In genomic region chr3:55011681-55012080, GRCm38 (mm10) we compare ENCODE assay signal across 16 mouse cellular contexts. TPM values are rescaled to one million over a fixed set of nuclear protein-coding genes. Genes with fewer than 3 reads are reported as not detected.
DNase-seq lines count a peak whose midpoint lies in the region; ATAC-seq lines count a peak whose summit lies in the region.
"Had no signal": no experiment of that assay in that cellular context is flagged by ENCODE, and none has a peak within 500 bp of the region (broad histone marks: within the 10 kb centered on the region; RNA-seq: fewer than 3 reads in every experiment).

No protein-coding gene starts in this region.

- H3K36me3 ChIP-seq in heart, embryonic 12.5 days = no peaks in the 10 kb centered on the region
- H3K36me3 ChIP-seq: heart, embryonic 15.5 days had no signal

- no peaks in the 10 kb centered on the region for H3K4me1 ChIP-seq in heart, embryonic 12.5 days (replicated peaks)
- H3K4me1 ChIP-seq: heart, embryonic 15.5 days had no signal

- WGBS in heart, embryonic 12.5 days = 16% methylated on average over 7 of the region's 7 CpGs

- H3K9ac ChIP-seq in heart, embryonic 12.5 days = no peak overlapping the region
- H3K9ac ChIP-seq: heart, embryonic 15.5 days had no signal

- H3K4me2 ChIP-seq in heart, embryonic 12.5 days = no peak overlapping the region
- H3K4me2 ChIP-seq: heart, embryonic 15.5 days had no signal

- no peak for ATAC-seq in heart, embryonic 12.5 days (ENCODE audit: insufficient number of reproducible peaks, low FRiP score)
- no peak for ATAC-seq in erythroblast, adult 5-6 weeks (replicated peaks; ENCODE audit: low FRiP score, poor library complexity, severe bottlenecking)

- no peak overlapping the region for H3K4me3 ChIP-seq in heart, embryonic 12.5 days
- H3K4me3 ChIP-seq: heart, embryonic 15.5 days had no signal

- H3K27me3 ChIP-seq in heart, embryonic 12.5 days (replicated peaks) = no peaks in the 10 kb centered on the region
- H3K27me3 ChIP-seq: heart, embryonic 15.5 days had no signal

- DNase-seq in heart, adult 11 months = peak; percentile 9
- DNase-seq in lung, postnatal 10 days = peak; percentile 24
- no peak for DNase-seq in lung, adult 18-20 months
- DNase-seq in embryo, embryonic 10 days (ENCODE audit: low spot score) = peak; percentile 70
- peak; percentile 61 for DNase-seq in mesoderm, embryonic 11.5 days (ENCODE audit: low read depth, low spot score)
- DNase-seq in frontal cortex, postnatal 10 days (ENCODE audit: low spot score in 2 of 2) = no peak
- DNase-seq: cerebellum, postnatal 14 days; kidney, adult 8-10 months; layer of hippocampus, postnatal 36 days; right cerebral cortex, adult 18-20 months; thymus, postnatal 36 days had no signal

- no peak overlapping the region for H3K27ac ChIP-seq in heart, embryonic 12.5 days (ENCODE audit: poor library complexity, severe bottlenecking)
- H3K27ac ChIP-seq: heart, embryonic 15.5 days had no signal

- H3K9me3 ChIP-seq in heart, embryonic 12.5 days (replicated peaks) = no peaks in the 10 kb centered on the region
- H3K9me3 ChIP-seq: heart, embryonic 15.5 days had no signal

RNA-seq across cellular contexts. Expression of gene Ccna1, which starts 43.6 kb away (rescaled TPM):
- 1.3 and 2.0 TPM in 2 replicates for polyA plus RNA-seq in heart, embryonic 12.5 days (2016; fragmentation: Nextera tagmentation; extraction: Ambion mirVana)
- not detected in 2 replicates for total RNA-seq in erythroblast, adult 5-6 weeks (2015; ENCODE audit: low replicate concordance)
- not detected in 2 replicates for total RNA-seq in erythroblast, adult 5-6 weeks (2017; ENCODE audit: low replicate concordance)
- total RNA-seq: gastrocnemius, adult 18-20 months had no signal
- polyA plus RNA-seq: C2C12 had no signal

Comparison
In these comparisons a context has a peak if more than half of its experiments do, and no peak if none do; other contexts are left out.
1. DNase-seq: peak in heart, adult 11 months (single experiment), lung, postnatal 10 days (single experiment), embryo, embryonic 10 days (single experiment) and mesoderm, embryonic 11.5 days (single experiment); none in lung, adult 18-20 months (0 of 2) and frontal cortex, postnatal 10 days (0 of 2).